Mouse (Mus musculus) Muller cell, postnatal 12 days (primary cell): ENCODE measurements around the gene Uba7.
A peak's percentile ranks its signal among the peaks of the same experiment; 100 is the strongest.

Source experiments
- DNase-seq: peaks from one replicate; pipeline ENCODE4 v3.0.0-alpha.2; 2015; ENCODE audit errors: inconsistent ontology term

Gene Uba7

GRCm38 (mm10) chr9:107975399-107976386, at the start of gene Uba7:
Gene Uba7 (plus strand): TSS chr9:107975505.
- DNase-seq: peak; percentile 74

- no peak for DNase-seq
These were observed 48.3 kb upstream of the Uba7 start for GRCm38 (mm10) chr9:107926920-107927420.

GRCm38 (mm10) chr9:107927749-107928148, 47.6 kb upstream of the Uba7 start:
- no peak for DNase-seq

GRCm38 (mm10) chr9:107928169-107928568, 47.1 kb upstream of the Uba7 start, which contains the start of gene Actl11:
Gene Actl11 (plus strand): TSS chr9:107928469.
- DNase-seq: no peak

- no peak for DNase-seq
These were observed 43.1 kb upstream of the Uba7 start for GRCm38 (mm10) chr9:107932221-107932620.

GRCm38 (mm10) chr9:107934146-107934545, 41.2 kb upstream of the Uba7 start:
- DNase-seq: no peak

- DNase-seq: no peak
These were observed 39.9 kb upstream of the Uba7 start, which contains the start of gene Camkv for GRCm38 (mm10) chr9:107935374-107935773. Gene Camkv (plus strand): TSS chr9:107935674.

- peak; percentile 55 for DNase-seq
These were observed 39.5 kb upstream of the Uba7 start for GRCm38 (mm10) chr9:107935790-107936214.

GRCm38 (mm10) chr9:107936215-107936822, 39.0 kb upstream of the Uba7 start:
- no peak for DNase-seq

GRCm38 (mm10) chr9:107936831-107937230, 38.5 kb upstream of the Uba7 start:
- DNase-seq: no peak

- DNase-seq: no peak
These were observed 27.8 kb upstream of the Uba7 start for GRCm38 (mm10) chr9:107947241-107948194.

GRCm38 (mm10) chr9:107949184-107949921, 26.0 kb upstream of the Uba7 start:
- DNase-seq: no peak

- DNase-seq: no peak
These were observed 25.4 kb upstream of the Uba7 start, which contains the start of gene Traip for GRCm38 (mm10) chr9:107949922-107950235. Gene Traip (plus strand): TSS chr9:107950136.

GRCm38 (mm10) chr9:107950460-107951355, 24.6 kb upstream of the Uba7 start:
- DNase-seq: peak; percentile 84

GRCm38 (mm10) chr9:107955613-107956289, 19.6 kb upstream of the Uba7 start:
- no peak for DNase-seq

GRCm38 (mm10) chr9:107957141-107957540, 18.2 kb upstream of the Uba7 start:
- DNase-seq: no peak

GRCm38 (mm10) chr9:107959896-107960295, 15.4 kb upstream of the Uba7 start:
- DNase-seq: no peak

GRCm38 (mm10) chr9:107960928-107961327, 14.4 kb upstream of the Uba7 start:
- no peak for DNase-seq

GRCm38 (mm10) chr9:107961351-107961762, 13.9 kb upstream of the Uba7 start:
- DNase-seq: no peak
